In genomic region chr19:10205051-10205450, GRCm38 (mm10) we compare ENCODE assay signal across 8 mouse cellular contexts. TPM values are rescaled to one million over a fixed set of nuclear protein-coding genes. Genes with fewer than 3 reads are reported as not detected.
A peak's percentile ranks its signal among the peaks of the same experiment; 100 is the strongest.
DNase-seq lines count a peak whose midpoint lies in the region; ATAC-seq and TF ChIP-seq lines count a peak whose summit lies in the region.

No protein-coding gene starts in this region.

- DNase-seq in left cerebral cortex, adult 2 months (ENCODE audit: extremely low spot score in 1 of 2, low spot score in 2 of 2): no peak
- no peak for DNase-seq in left cerebral cortex, adult 11 months (ENCODE audit: low spot score)
- no peak for DNase-seq in forebrain, embryonic 11.5 days (ENCODE audit: low spot score)
- no peak for DNase-seq in thymus, adult 2 months
- DNase-seq in frontal cortex, postnatal 36 days (ENCODE audit: low spot score in 2 of 2): no peak

- H3K9me3 ChIP-seq in forebrain, embryonic 11.5 days (ENCODE audit: control insufficient read depth, low read length): no peaks in the 10 kb centered on the region
- H3K9me3 ChIP-seq in limb, embryonic 12.5 days: no peaks in the 10 kb centered on the region
- no peaks in the 10 kb centered on the region for H3K9me3 ChIP-seq in neural tube, embryonic 13.5 days

- no peak for TF ChIP-seq CTCF in left cerebral cortex, adult 2 months (IDR thresholded peaks at IDR 0.05)
- no peak for TF ChIP-seq CTCF in thymus, adult 2 months (IDR thresholded peaks at IDR 0.05; ENCODE audit: borderline replicate concordance, control insufficient read depth, extremely low read depth, insufficient read depth, low read length, poor library complexity)

- H3K4me2 ChIP-seq in forebrain, embryonic 11.5 days (ENCODE audit: low read depth, low read length, severe bottlenecking): peak overlapping the region; percentile 76
- H3K4me2 ChIP-seq in limb, embryonic 12.5 days: peak overlapping the region; percentile 90
- peak overlapping the region; percentile 93 for H3K4me2 ChIP-seq in neural tube, embryonic 13.5 days

- no peak for ATAC-seq in forebrain, embryonic 11.5 days (replicated peaks; ENCODE audit: low FRiP score)
- no peak for ATAC-seq in limb, embryonic 12.5 days (ENCODE audit: insufficient number of reproducible peaks, insufficient read depth, low FRiP score, low TSS enrichment, low read depth)
- ATAC-seq in neural tube, embryonic 13.5 days (ENCODE audit: low read depth): no peak
- ATAC-seq in activated CD4-positive, CD25-positive, alpha-beta regulatory T cell, adult 4 months: no peak

- intact Hi-C loops in left cerebral cortex, adult 2 months (cut with DNase I): no loop called here

- peaks cover 5% of the 10 kb centered on the region; the same call in 1 of the 2 replicates for H3K4me1 ChIP-seq in forebrain, embryonic 11.5 days (replicated peaks; ENCODE audit: control insufficient read depth, insufficient read depth, low read length)
- H3K4me1 ChIP-seq in limb, embryonic 12.5 days (replicated peaks): peaks cover 15% of the 10 kb centered on the region
- peaks cover 21% of the 10 kb centered on the region for H3K4me1 ChIP-seq in neural tube, embryonic 13.5 days (replicated peaks)
- H3K4me1 ChIP-seq in thymus, adult 2 months (replicated peaks; ENCODE audit: control insufficient read depth, insufficient read depth, low read length): peaks cover 3% of the 10 kb centered on the region; the same call in 1 of the 2 replicates

- H3K4me3 ChIP-seq in left cerebral cortex, adult 2 months: peak overlapping the region; percentile 67
- peak overlapping the region; percentile 67; the same call in 1 of the 2 replicates for H3K4me3 ChIP-seq in forebrain, embryonic 11.5 days (ENCODE audit: low read depth, low read length)
- peak overlapping the region; percentile 84 for H3K4me3 ChIP-seq in limb, embryonic 12.5 days (replicated peaks)
- peak overlapping the region; percentile 70 for H3K4me3 ChIP-seq in neural tube, embryonic 13.5 days
- H3K4me3 ChIP-seq in thymus, adult 2 months (ENCODE audit: control insufficient read depth, insufficient read depth, low read length): no peak overlapping the region

- no peaks in the 10 kb centered on the region for H3K27me3 ChIP-seq in forebrain, embryonic 11.5 days (ENCODE audit: control insufficient read depth, insufficient read depth, low read length)
- H3K27me3 ChIP-seq in limb, embryonic 12.5 days: no peaks in the 10 kb centered on the region
- H3K27me3 ChIP-seq in neural tube, embryonic 13.5 days: no peaks in the 10 kb centered on the region
- no peaks in the 10 kb centered on the region for H3K27me3 ChIP-seq in thymus, adult 2 months (ENCODE audit: control insufficient read depth, insufficient read depth, low read length)

- no peak for TF ChIP-seq POLR2A in thymus, adult 2 months (IDR thresholded peaks at IDR 0.05; ENCODE audit: control insufficient read depth, extremely low read depth, insufficient read depth, low read length, poor library complexity)

- 76% methylated on average over 6 of the region's 6 CpGs for WGBS in forebrain, embryonic 11.5 days
- WGBS in limb, embryonic 12.5 days: 74% methylated on average over 6 of the region's 6 CpGs
- WGBS in neural tube, embryonic 13.5 days: 69% methylated on average over 6 of the region's 6 CpGs
- WGBS in thymus, adult 2 months: 78% methylated on average over 6 of the region's 6 CpGs

- no peak overlapping the region for H3K9ac ChIP-seq in forebrain, embryonic 11.5 days (ENCODE audit: low read length)
- no peak overlapping the region; the same call in 1 of the 2 replicates for H3K9ac ChIP-seq in limb, embryonic 12.5 days (replicated peaks)
- H3K9ac ChIP-seq in neural tube, embryonic 13.5 days: peak overlapping the region; percentile 83; the same call in 1 of the 2 replicates

- H3K36me3 ChIP-seq in forebrain, embryonic 11.5 days (ENCODE audit: control insufficient read depth, insufficient read depth, low read length): peaks cover 8% of the 10 kb centered on the region
- peaks cover 60% of the 10 kb centered on the region for H3K36me3 ChIP-seq in limb, embryonic 12.5 days
- peaks cover 53% of the 10 kb centered on the region for H3K36me3 ChIP-seq in neural tube, embryonic 13.5 days
- peaks cover 13% of the 10 kb centered on the region; the same call in 1 of the 2 replicates for H3K36me3 ChIP-seq in thymus, adult 2 months (ENCODE audit: control insufficient read depth, insufficient read depth, low read length)

- H3K27ac ChIP-seq in left cerebral cortex, adult 2 months: peak overlapping the region; percentile 40
- no peak overlapping the region for H3K27ac ChIP-seq in forebrain, embryonic 11.5 days (ENCODE audit: low read depth, low read length)
- no peak overlapping the region for H3K27ac ChIP-seq in limb, embryonic 12.5 days
- no peak overlapping the region for H3K27ac ChIP-seq in neural tube, embryonic 13.5 days (replicated peaks)
- no peak overlapping the region for H3K27ac ChIP-seq in thymus, adult 2 months (ENCODE audit: control insufficient read depth, insufficient read depth, low read length)

RNA-seq across cellular contexts. Expression of gene Fen1, which starts 1.1 kb away (rescaled TPM):
- 10 to 100 TPM; 10.5 to 11.6 TPM for total RNA-seq in left cerebral cortex, adult 2 months (2021)
- polyA plus RNA-seq in forebrain, embryonic 11.5 days (2014; fragmentation: Nextera tagmentation; extraction: Ambion mirVana): 151 TPM in 2 replicates
- polyA plus RNA-seq in limb, embryonic 12.5 days (2016; fragmentation: Nextera tagmentation; extraction: Ambion mirVana): 109 and 115 TPM in 2 replicates
- polyA plus RNA-seq in neural tube, embryonic 13.5 days (2015; fragmentation: Nextera tagmentation; extraction: Ambion mirVana): 31.6 and 33.4 TPM in 2 replicates
- 10 to 100 TPM; 51.7 to 76.7 TPM for polyA plus RNA-seq in activated CD4-positive, CD25-positive, alpha-beta regulatory T cell, adult 4 months (2017; shearing (Covaris generic))
- polyA plus RNA-seq in thymus, adult 2 months (2012; rRNA removed): 43.8 and 57.8 TPM in 2 replicates

RNA-seq across cellular contexts. Expression of gene Tmem258, which starts 1.2 kb away (rescaled TPM):
- 10 to 100 TPM; 55.9 to 64.2 TPM for total RNA-seq in left cerebral cortex, adult 2 months (2021)
- 320 and 330 TPM in 2 replicates for polyA plus RNA-seq in forebrain, embryonic 11.5 days (2014; fragmentation: Nextera tagmentation; extraction: Ambion mirVana)
- 417 and 421 TPM in 2 replicates for polyA plus RNA-seq in limb, embryonic 12.5 days (2016; fragmentation: Nextera tagmentation; extraction: Ambion mirVana)
- 347 and 404 TPM in 2 replicates for polyA plus RNA-seq in neural tube, embryonic 13.5 days (2015; fragmentation: Nextera tagmentation; extraction: Ambion mirVana)
- polyA plus RNA-seq in activated CD4-positive, CD25-positive, alpha-beta regulatory T cell, adult 4 months (2017; shearing (Covaris generic)): 100 to 1,000 TPM; 356 to 371 TPM
- 159 and 189 TPM in 2 replicates for polyA plus RNA-seq in thymus, adult 2 months (2012; rRNA removed)

RNA-seq across cellular contexts. Expression of gene Fads1, which starts 22.4 kb away (rescaled TPM):
- total RNA-seq in left cerebral cortex, adult 2 months (2021): 100 to 1,000 TPM; 181 to 201 TPM
- 192 and 196 TPM in 2 replicates for polyA plus RNA-seq in forebrain, embryonic 11.5 days (2014; fragmentation: Nextera tagmentation; extraction: Ambion mirVana)
- 134 and 144 TPM in 2 replicates for polyA plus RNA-seq in limb, embryonic 12.5 days (2016; fragmentation: Nextera tagmentation; extraction: Ambion mirVana)
- 146 and 151 TPM in 2 replicates for polyA plus RNA-seq in neural tube, embryonic 13.5 days (2015; fragmentation: Nextera tagmentation; extraction: Ambion mirVana)
- polyA plus RNA-seq in activated CD4-positive, CD25-positive, alpha-beta regulatory T cell, adult 4 months (2017; shearing (Covaris generic)): 1 to 10 TPM; 6.7 to 7.2 TPM
- 50.2 and 51.4 TPM in 2 replicates for polyA plus RNA-seq in thymus, adult 2 months (2012; rRNA removed)

RNA-seq across cellular contexts. Expression of gene Myrf, which starts 35.5 kb away (rescaled TPM):
- total RNA-seq in left cerebral cortex, adult 2 months (2021): 10 to 100 TPM; 14.0 to 15.3 TPM
- 1.8 and 2.1 TPM in 2 replicates for polyA plus RNA-seq in forebrain, embryonic 11.5 days (2014; fragmentation: Nextera tagmentation; extraction: Ambion mirVana)
- 2.6 and 2.7 TPM in 2 replicates for polyA plus RNA-seq in limb, embryonic 12.5 days (2016; fragmentation: Nextera tagmentation; extraction: Ambion mirVana)
- polyA plus RNA-seq in neural tube, embryonic 13.5 days (2015; fragmentation: Nextera tagmentation; extraction: Ambion mirVana): 0.67 and 0.69 TPM in 2 replicates
- under 1 TPM in 1 of 2 experiments, not detected in 1; 0.09 TPM for polyA plus RNA-seq in activated CD4-positive, CD25-positive, alpha-beta regulatory T cell, adult 4 months (2017; shearing (Covaris generic))
- 2.7 and 4.9 TPM in 2 replicates for polyA plus RNA-seq in thymus, adult 2 months (2012; rRNA removed)
